Mouse (Mus musculus) heart, embryonic 11.5 days (tissue): ENCODE measurements around the gene Cmip. TPM values are rescaled to one million over a fixed set of nuclear protein-coding genes. Genes with fewer than 3 reads are reported as not detected.

Experiments used
- ATAC-seq: fragments of 200-750 bp; cut with Nextera tagmentation; replicated peaks from 2 replicates; pipeline ENCODE4 v1.8.0; 2017; ENCODE audit warnings: moderate library complexity; ENCODE audit not compliant: insufficient number of reproducible peaks, low FRiP score, low TSS enrichment
- H3K27ac ChIP-seq: fragments of 300-500 bp; sonication (generic); 2 replicates; pipeline ENCODE4 v1.5.1; 2014; ENCODE audit warnings: mild to moderate bottlenecking, low read depth, low read length
- H3K27me3 ChIP-seq: fragments of 300-500 bp; sonication (generic); 2 replicates; pipeline ENCODE4 v1.6.1; 2014; ENCODE audit warnings: mild to moderate bottlenecking, low read length, mixed read lengths; ENCODE audit not compliant: control insufficient read depth, insufficient read depth
- H3K36me3 ChIP-seq: fragments of 300-500 bp; sonication (generic); 2 replicates; pipeline ENCODE4 v1.6.1; 2014; ENCODE audit warnings: mild to moderate bottlenecking, low read length, moderate library complexity, mixed read lengths; ENCODE audit not compliant: control insufficient read depth, insufficient read depth
- H3K4me1 ChIP-seq: fragments of 300-500 bp; sonication (generic); 2 replicates; pipeline ENCODE4 v1.6.1; 2014; ENCODE audit warnings: low read length; ENCODE audit not compliant: control insufficient read depth, insufficient read depth
- H3K4me2 ChIP-seq: fragments of 300-500 bp; sonication (generic); 2 replicates; pipeline ENCODE4 v1.6.1; 2014; ENCODE audit warnings: mild to moderate bottlenecking, moderate library complexity
- H3K4me3 ChIP-seq: fragments of 300-500 bp; sonication (generic); 2 replicates; pipeline ENCODE4 v1.5.1; 2014; ENCODE audit warnings: low read depth, low read length
- H3K9ac ChIP-seq: fragments of 300-500 bp; sonication (generic); 2 replicates; pipeline ENCODE4 v1.6.1; 2014; ENCODE audit warnings: mild to moderate bottlenecking, low read depth, low read length, moderate library complexity
- H3K9me3 ChIP-seq: fragments of 300-500 bp; sonication (generic); replicated peaks from 2 replicates; pipeline ENCODE4 v1.6.1; 2016; ENCODE audit warnings: low read length; ENCODE audit not compliant: control insufficient read depth
- WGBS: fragments of 180-500 bp; shearing (Covaris S2); extraction: QIAGEN DNeasy Blood & Tissue Kit; methylation state at CpG from one replicate; pipeline ENCODE4 v1.1.7; 2014; ENCODE audit not compliant: insufficient replicate concordance; 5-methylcytosine and 5-hydroxymethylcytosine counted together
- polyA plus RNA-seq: library from polyadenylated mRNA; unstranded; fragments of >200 nt; fragmentation: Nextera tagmentation; extraction: Ambion mirVana; gene quantifications from 2 replicates; pipeline ENCODE4 v1.2.1, GENCODE M21; 2014

Cmip gene
- polyA plus RNA-seq, 1 experiment from 2014 or later = 8.6 TPM

- Histone ChIP-seq H3K9ac (no peak overlapping the region), H3K4me1 (no peaks in the 10 kb centered on the region), H3K4me3 (no peak overlapping the region), H3K4me2 (no peak overlapping the region), H3K36me3 (no peaks in the 10 kb centered on the region), H3K27ac (no peak overlapping the region), H3K27me3 (no peaks in the 10 kb centered on the region), H3K9me3 (no peaks in the 10 kb centered on the region)
- no peak for ATAC-seq
- 91% methylated on average over 4 of the region's 4 CpGs for WGBS
Measured at GRCm38 (mm10) chr8:117236531-117236930, 20.3 kb upstream of the Cmip start.

- H3K4me2 ChIP-seq = no peak overlapping the region
- H3K27me3 ChIP-seq = no peaks in the 10 kb centered on the region
- no peaks in the 10 kb centered on the region for H3K4me1 ChIP-seq
- H3K9ac ChIP-seq = no peak overlapping the region
- H3K27ac ChIP-seq = no peak overlapping the region
- no peaks in the 10 kb centered on the region for H3K36me3 ChIP-seq
- no peaks in the 10 kb centered on the region for H3K9me3 ChIP-seq
- H3K4me3 ChIP-seq = no peak overlapping the region
- ATAC-seq = no peak
- WGBS = 79% methylated on average over 5 of the region's 5 CpGs
Measured at GRCm38 (mm10) chr8:117240326-117240725, 16.5 kb upstream of the Cmip start.

GRCm38 (mm10) chr8:117240841-117241494 is 15.9 kb upstream of the Cmip start:
- ATAC-seq = no peak

GRCm38 (mm10) chr8:117241848-117242247 is 15.0 kb upstream of the Cmip start:
- no peaks in the 10 kb centered on the region for H3K27me3 ChIP-seq
- no peaks in the 10 kb centered on the region for H3K9me3 ChIP-seq
- H3K36me3 ChIP-seq = no peaks in the 10 kb centered on the region
- H3K27ac ChIP-seq = no peak overlapping the region
- H3K4me1 ChIP-seq = no peaks in the 10 kb centered on the region
- no peak overlapping the region for H3K9ac ChIP-seq
- no peak for ATAC-seq
- 48% methylated on average over 3 of the region's 3 CpGs for WGBS
- no peak overlapping the region for H3K4me3 ChIP-seq
- no peak overlapping the region for H3K4me2 ChIP-seq

More at GRCm38 (mm10) chr8:117240841-117241494, 15.9 kb upstream of the Cmip start:
- H3K9me3 ChIP-seq = no peaks in the 10 kb centered on the region
- H3K27ac ChIP-seq = no peak overlapping the region
- no peak overlapping the region for H3K9ac ChIP-seq
- H3K4me1 ChIP-seq = no peaks in the 10 kb centered on the region
- H3K27me3 ChIP-seq = no peaks in the 10 kb centered on the region
- WGBS = 63% methylated on average over 5 of the region's 5 CpGs
- no peaks in the 10 kb centered on the region for H3K36me3 ChIP-seq
- H3K4me2 ChIP-seq = no peak overlapping the region
- no peak overlapping the region for H3K4me3 ChIP-seq

GRCm38 (mm10) chr8:117242286-117242685 is 14.6 kb upstream of the Cmip start:
- H3K4me2 ChIP-seq = no peak overlapping the region
- H3K4me1 ChIP-seq = no peaks in the 10 kb centered on the region
- ATAC-seq = no peak
- H3K9ac ChIP-seq = no peak overlapping the region
- WGBS = 71% methylated on average over 6 of the region's 6 CpGs
- no peaks in the 10 kb centered on the region for H3K9me3 ChIP-seq
- H3K27me3 ChIP-seq = no peaks in the 10 kb centered on the region
- no peak overlapping the region for H3K27ac ChIP-seq
- no peak overlapping the region for H3K4me3 ChIP-seq
- H3K36me3 ChIP-seq = no peaks in the 10 kb centered on the region

- Histone ChIP-seq H3K4me1 (no peaks in the 10 kb centered on the region), H3K9me3 (no peaks in the 10 kb centered on the region), H3K4me3 (no peak overlapping the region), H3K9ac (no peak overlapping the region), H3K27ac (no peak overlapping the region), H3K36me3 (no peaks in the 10 kb centered on the region), H3K27me3 (no peaks in the 10 kb centered on the region), H3K4me2 (no peak overlapping the region)
- 37% methylated on average over 6 of the region's 6 CpGs for WGBS
- no peak for ATAC-seq
Measured at GRCm38 (mm10) chr8:117244601-117245000, 12.3 kb upstream of the Cmip start.

GRCm38 (mm10) chr8:117248341-117248740 is 8.5 kb upstream of the Cmip start:
- Histone ChIP-seq H3K27ac (no peak overlapping the region), H3K4me3 (no peak overlapping the region), H3K9me3 (no peaks in the 10 kb centered on the region), H3K27me3 (no peaks in the 10 kb centered on the region), H3K4me2 (no peak overlapping the region), H3K4me1 (no peaks in the 10 kb centered on the region), H3K9ac (no peak overlapping the region), H3K36me3 (no peaks in the 10 kb centered on the region)
- 66% methylated on average over 11 of the region's 11 CpGs for WGBS
- no peak for ATAC-seq

GRCm38 (mm10) chr8:117251086-117251681 is 5.7 kb upstream of the Cmip start:
- 47% methylated on average over 7 of the region's 7 CpGs for WGBS
- H3K4me2 ChIP-seq = no peak overlapping the region
- peaks cover 3% of the 10 kb centered on the region; the same call in 1 of the 2 replicates for H3K4me1 ChIP-seq
- ATAC-seq = no peak
- H3K27me3 ChIP-seq = no peaks in the 10 kb centered on the region
- H3K27ac ChIP-seq = no peak overlapping the region
- no peaks in the 10 kb centered on the region for H3K36me3 ChIP-seq
- H3K4me3 ChIP-seq = no peak overlapping the region
- H3K9me3 ChIP-seq = no peaks in the 10 kb centered on the region
- no peak overlapping the region for H3K9ac ChIP-seq

GRCm38 (mm10) chr8:117252650-117253049 is 4.2 kb upstream of the Cmip start:
- 89% methylated on average over 8 of the region's 8 CpGs for WGBS
- no peak overlapping the region for H3K4me2 ChIP-seq
- no peak overlapping the region for H3K4me3 ChIP-seq
- ATAC-seq = no peak
- no peak overlapping the region for H3K9ac ChIP-seq
- peaks cover 3% of the 10 kb centered on the region; the same call in 1 of the 2 replicates for H3K4me1 ChIP-seq
- no peaks in the 10 kb centered on the region for H3K9me3 ChIP-seq
- H3K27me3 ChIP-seq = no peaks in the 10 kb centered on the region
- H3K27ac ChIP-seq = no peak overlapping the region
- H3K36me3 ChIP-seq = no peaks in the 10 kb centered on the region
